Mouse (Mus musculus) liver, embryonic 11.5 days (tissue): Measurements from ENCODE around the gene Znhit6. TPM values are rescaled to one million over a fixed set of nuclear protein-coding genes. Genes with fewer than 3 reads are reported as not detected.
A peak's percentile ranks its signal among the peaks of the same experiment; 100 is the strongest.

Source experiments
- ATAC-seq: fragments of 200-750 bp; cut with Nextera tagmentation; replicated peaks from 2 replicates; pipeline ENCODE4 v1.8.0; 2017; ENCODE audit warnings: moderate number of reproducible peaks, mild to moderate bottlenecking, moderate TSS enrichment, moderate library complexity; ENCODE audit not compliant: low FRiP score
- DNase-seq: peaks from one replicate; pipeline ENCODE4 v3.0.0-alpha.2; 2017; ENCODE audit warnings: low spot score
- H3K27ac ChIP-seq: fragments of 300-500 bp; sonication (generic); 2 replicates; pipeline ENCODE4 v1.5.1; 2014; ENCODE audit warnings: mild to moderate bottlenecking, low read depth, low read length, control low read depth
- H3K27me3 ChIP-seq: fragments of 300-500 bp; sonication (generic); replicated peaks from 2 replicates; pipeline ENCODE4 v1.6.1; 2014; ENCODE audit warnings: low read length, mixed read lengths; ENCODE audit not compliant: control insufficient read depth, insufficient read depth
- H3K36me3 ChIP-seq: fragments of 300-500 bp; sonication (generic); 2 replicates; pipeline ENCODE4 v1.6.1; 2014; ENCODE audit warnings: mild to moderate bottlenecking, low read length, moderate library complexity, mixed read lengths; ENCODE audit not compliant: control insufficient read depth, insufficient read depth
- H3K4me1 ChIP-seq: fragments of 300-500 bp; sonication (generic); replicated peaks from 2 replicates; pipeline ENCODE4 v1.6.1; 2014; ENCODE audit warnings: low read length, mixed read lengths; ENCODE audit not compliant: control insufficient read depth, insufficient read depth
- H3K4me2 ChIP-seq: fragments of 300-500 bp; sonication (generic); 2 replicates; pipeline ENCODE4 v1.6.1; 2014; ENCODE audit warnings: mild to moderate bottlenecking, control low read depth, moderate library complexity
- H3K4me3 ChIP-seq: fragments of 300-500 bp; sonication (generic); 2 replicates; pipeline ENCODE4 v1.5.1; 2014; ENCODE audit warnings: low read depth, low read length, control low read depth
- H3K9ac ChIP-seq: fragments of 300-500 bp; sonication (generic); 2 replicates; pipeline ENCODE4 v1.6.1; 2014; ENCODE audit warnings: low read depth, low read length, control low read depth
- H3K9me3 ChIP-seq: fragments of 300-500 bp; sonication (generic); 2 replicates; pipeline ENCODE4 v1.6.1; 2016; ENCODE audit warnings: low read length, inconsistent platforms, mixed read lengths; ENCODE audit not compliant: control insufficient read depth
- WGBS: fragments of 180-500 bp; shearing (Covaris S2); extraction: QIAGEN DNeasy Blood & Tissue Kit; methylation state at CpG from one replicate; pipeline ENCODE4 v1.1.7; 2014; 5-methylcytosine and 5-hydroxymethylcytosine counted together
- polyA plus RNA-seq: library from polyadenylated mRNA; unstranded; fragments of >200 nt; fragmentation: Nextera tagmentation; extraction: Ambion mirVana; gene quantifications from 2 replicates; pipeline ENCODE4 v1.2.1, GENCODE M21; 2014

Gene Znhit6
- polyA plus RNA-seq, 1 experiment from 2014 or later = 38.5 TPM

DNA sequence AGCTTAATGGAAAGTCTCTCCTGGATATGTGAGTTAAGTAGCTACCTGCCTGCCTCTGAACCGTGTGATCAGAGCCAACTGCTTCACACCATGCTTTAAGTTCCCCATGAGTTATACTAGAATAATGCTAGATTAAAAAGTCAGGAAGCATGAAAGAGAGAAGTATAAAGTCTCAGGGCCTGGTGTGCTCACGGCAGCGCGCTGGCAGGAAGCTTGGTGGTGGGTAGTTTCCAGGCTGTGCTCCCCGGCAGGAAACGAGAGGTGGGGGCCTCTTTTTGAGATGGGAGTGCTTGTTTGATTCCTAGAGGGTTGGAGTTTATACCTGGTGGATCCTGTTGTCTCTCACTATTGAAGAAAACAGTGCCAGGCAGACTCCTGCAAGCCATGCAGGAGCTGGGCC lies 19.3 kb downstream of the Znhit6 start:
- Histone ChIP-seq H3K4me2 (no peak overlapping the region), H3K9me3 (no peaks in the 10 kb centered on the region), H3K9ac (no peak overlapping the region), H3K36me3 (peaks cover 24% of the 10 kb centered on the region), H3K27ac (no peak overlapping the region), H3K4me3 (no peak overlapping the region), H3K27me3 (no peaks in the 10 kb centered on the region), H3K4me1 (no peaks in the 10 kb centered on the region; the same call in 1 of the 2 replicates)
- 87% methylated on average over 6 of the region's 6 CpGs for WGBS
- no peak for ATAC-seq
- DNase-seq = no peak

DNA sequence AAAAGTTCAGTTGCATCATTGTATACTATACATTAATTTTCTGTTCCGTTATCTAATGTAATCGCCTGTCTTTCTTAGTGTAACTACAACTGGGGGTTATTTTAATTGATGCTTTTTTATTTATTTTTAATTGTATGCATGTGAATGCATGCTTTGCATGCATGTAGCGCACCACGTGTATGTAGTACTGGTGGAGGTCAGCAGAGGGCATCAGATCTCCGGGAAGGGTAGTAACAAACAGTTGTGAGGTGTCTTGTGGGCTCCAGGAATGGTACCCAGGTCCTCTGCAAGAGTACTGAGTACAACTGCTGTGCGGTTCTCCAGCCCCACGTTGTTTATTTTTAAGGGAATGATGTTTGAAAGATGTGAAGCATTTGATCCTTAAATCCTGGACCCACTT lies 23.1 kb downstream of the Znhit6 start:
- 93% methylated on average over 7 of the region's 7 CpGs for WGBS
- peaks cover 36% of the 10 kb centered on the region for H3K36me3 ChIP-seq

GRCm38 (mm10) chr3:145600801-145601200 lies 24.8 kb downstream of the Znhit6 start:
- no peak for ATAC-seq
- H3K36me3 ChIP-seq = peaks cover 27% of the 10 kb centered on the region
- DNase-seq = no peak
- H3K9me3 ChIP-seq = no peaks in the 10 kb centered on the region
- H3K9ac ChIP-seq = no peak overlapping the region
- peaks cover 6% of the 10 kb centered on the region; the same call in 1 of the 2 replicates for H3K4me1 ChIP-seq
- whole genome bisulfite sequencing = 69% methylated on average over 6 of the region's 6 CpGs
- no peak overlapping the region for H3K4me2 ChIP-seq
- no peak overlapping the region; the same call in 1 of the 2 replicates for H3K27ac ChIP-seq
- H3K4me3 ChIP-seq = no peak overlapping the region
- no peaks in the 10 kb centered on the region for H3K27me3 ChIP-seq

More for the DNA sequence above, 23.1 kb downstream of the Znhit6 start:
- DNase-seq (no peak), ATAC-seq (no peak)
- H3K4me3 ChIP-seq = no peak overlapping the region
- no peaks in the 10 kb centered on the region for H3K9me3 ChIP-seq
- H3K4me2 ChIP-seq = no peak overlapping the region
- H3K9ac ChIP-seq = no peak overlapping the region
- no peaks in the 10 kb centered on the region for H3K27me3 ChIP-seq
- H3K4me1 ChIP-seq = peaks cover 6% of the 10 kb centered on the region; the same call in 1 of the 2 replicates
- no peak overlapping the region for H3K27ac ChIP-seq

DNA sequence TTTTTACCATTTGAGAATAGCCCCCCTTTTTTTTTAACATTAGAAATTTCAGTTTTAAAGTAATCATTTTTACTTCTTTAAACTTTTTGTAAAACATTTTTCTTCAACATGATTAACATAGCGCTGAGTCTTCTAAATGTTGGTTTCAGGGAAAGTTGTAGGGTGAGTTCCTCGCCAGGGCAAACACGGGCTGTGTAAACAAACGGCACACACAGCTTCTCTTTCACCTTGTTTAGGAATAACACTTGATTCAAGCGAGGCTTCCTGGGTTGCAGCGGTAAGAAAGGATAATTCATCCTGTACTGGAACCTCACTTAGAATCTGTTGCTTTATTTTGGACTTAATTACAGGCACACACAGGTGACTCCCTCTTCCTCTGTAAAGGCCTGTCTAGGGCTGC lies 25.3 kb downstream of the Znhit6 start:
- 71% methylated on average over 6 of the region's 6 CpGs for WGBS
- no peak overlapping the region for H3K4me3 ChIP-seq
- H3K4me2 ChIP-seq = no peak overlapping the region
- no peak overlapping the region for H3K27ac ChIP-seq
- no peak for DNase-seq
- no peak overlapping the region for H3K9ac ChIP-seq
- H3K4me1 ChIP-seq = peaks cover 6% of the 10 kb centered on the region; the same call in 1 of the 2 replicates
- no peaks in the 10 kb centered on the region for H3K9me3 ChIP-seq
- H3K36me3 ChIP-seq = peaks cover 28% of the 10 kb centered on the region
- 0 out of 2 replicates have a peak, but pooled peaks have one; percentile 24 for ATAC-seq
- H3K27me3 ChIP-seq = no peaks in the 10 kb centered on the region

DNA sequence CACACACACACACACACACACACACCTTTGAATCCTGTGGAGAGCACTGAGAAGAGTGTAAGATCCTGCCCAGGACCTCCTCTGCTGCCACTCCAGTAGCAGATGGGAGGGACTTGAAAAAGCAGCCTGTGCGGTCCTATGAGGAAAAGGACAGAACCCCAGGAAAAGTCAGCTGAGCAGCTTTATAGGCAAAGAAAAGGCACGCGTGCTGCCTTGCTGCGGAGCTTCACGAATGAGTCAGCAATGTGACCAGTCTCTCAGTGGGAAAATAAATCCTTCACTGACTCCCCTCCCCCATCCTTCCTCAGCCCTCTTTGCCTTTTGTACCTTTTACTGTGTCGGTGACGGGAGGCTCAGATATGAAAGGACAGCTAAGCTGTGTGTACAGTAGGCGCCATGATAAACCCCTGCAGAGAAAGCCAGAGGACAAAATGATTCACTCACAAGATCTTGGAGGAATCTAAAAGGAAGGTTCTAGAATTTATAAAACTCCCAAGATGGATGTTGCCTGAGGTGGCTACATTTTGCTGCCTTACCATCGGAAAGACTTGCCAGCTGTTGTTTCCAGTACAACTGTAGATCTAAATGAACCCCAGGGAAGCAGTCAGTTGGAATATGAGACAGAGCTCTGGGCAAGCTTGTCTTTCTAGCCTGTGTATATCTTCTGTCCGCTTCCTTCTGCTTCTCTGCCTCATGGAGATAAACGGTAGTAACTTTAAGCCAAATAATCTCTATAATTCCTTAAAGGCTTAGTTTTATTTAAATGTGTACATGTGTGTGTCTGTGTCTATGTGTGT lies 26.6 kb downstream of the Znhit6 start:
- Histone ChIP-seq H3K27me3 (no peaks in the 10 kb centered on the region), H3K4me1 (peaks cover 6% of the 10 kb centered on the region; the same call in 1 of the 2 replicates), H3K9me3 (no peaks in the 10 kb centered on the region), H3K27ac (no peak overlapping the region), H3K36me3 (peaks cover 33% of the 10 kb centered on the region), H3K4me2 (no peak overlapping the region), H3K4me3 (no peak overlapping the region), H3K9ac (no peak overlapping the region)
- no peak for DNase-seq
- no peak for ATAC-seq
- WGBS = 71% methylated on average over 11 of the region's 11 CpGs

GRCm38 (mm10) chr3:145605437-145606123 lies 29.6 kb downstream of the Znhit6 start:
- Histone ChIP-seq H3K4me1 (peaks cover 6% of the 10 kb centered on the region; the same call in 1 of the 2 replicates), H3K36me3 (peaks cover 22% of the 10 kb centered on the region; the same call in 1 of the 2 replicates), H3K4me3 (no peak overlapping the region), H3K4me2 (no peak overlapping the region), H3K9me3 (no peaks in the 10 kb centered on the region), H3K27ac (no peak overlapping the region), H3K9ac (no peak overlapping the region), H3K27me3 (no peaks in the 10 kb centered on the region)
- no peak for DNase-seq
- 88% methylated on average over 5 of the region's 5 CpGs for WGBS
- ATAC-seq = no peak

DNA sequence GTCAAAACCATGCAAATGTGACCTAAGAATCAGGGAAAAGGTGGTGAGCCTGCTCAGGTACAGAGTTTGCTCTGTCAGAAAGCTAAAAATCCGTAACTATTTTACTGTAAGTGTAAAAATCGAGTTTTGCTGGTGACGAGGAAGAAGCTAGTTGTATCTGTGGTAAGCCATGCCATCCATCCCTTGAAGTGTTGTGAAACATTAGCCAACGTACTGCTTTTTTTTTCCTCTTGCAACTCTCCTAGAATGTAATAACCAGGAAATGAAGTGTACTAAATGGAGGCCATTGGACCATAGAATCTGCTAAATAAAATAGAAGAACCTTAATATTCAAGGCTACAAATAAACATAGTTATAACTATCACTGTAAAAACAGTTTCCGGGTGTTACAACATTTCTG lies 32.3 kb downstream of the Znhit6 start:
- H3K4me1 ChIP-seq = no peaks in the 10 kb centered on the region
- no peaks in the 10 kb centered on the region for H3K27me3 ChIP-seq
- H3K36me3 ChIP-seq = peaks cover 11% of the 10 kb centered on the region; the same call in 1 of the 2 replicates
- no peaks in the 10 kb centered on the region for H3K9me3 ChIP-seq
- H3K9ac ChIP-seq = no peak overlapping the region
- no peak overlapping the region for H3K4me3 ChIP-seq
- no peak overlapping the region for H3K27ac ChIP-seq
- DNase-seq = no peak
- no peak for ATAC-seq
- 85% methylated on average over 5 of the region's 5 CpGs for WGBS
- no peak overlapping the region for H3K4me2 ChIP-seq

DNA sequence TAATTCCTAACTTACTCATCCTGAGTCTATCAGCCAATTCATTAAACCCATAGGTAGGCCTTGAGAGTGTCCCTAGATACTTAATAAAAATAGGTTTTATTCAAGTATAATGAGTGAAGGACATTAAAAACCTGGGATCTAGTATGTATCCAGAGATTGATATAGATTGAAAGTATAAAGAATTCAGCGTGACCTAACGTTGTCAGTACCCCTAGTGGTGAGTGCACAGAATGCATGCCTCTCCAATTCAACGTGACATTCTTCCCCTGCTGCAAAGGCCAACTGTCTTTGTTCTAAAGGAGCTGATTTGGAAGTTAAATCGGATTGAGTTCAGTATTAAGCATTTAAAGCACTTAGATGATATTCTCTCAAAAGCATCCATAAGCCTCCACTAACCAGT lies 36.7 kb downstream of the Znhit6 start:
- no peak for DNase-seq

More for the DNA sequence above, 36.7 kb downstream of the Znhit6 start:
- whole genome bisulfite sequencing = 30% methylated on average over 4 of the region's 4 CpGs
- no peak overlapping the region for H3K27ac ChIP-seq
- ATAC-seq = no peak
- H3K4me2 ChIP-seq = no peak overlapping the region
- no peak overlapping the region for H3K9ac ChIP-seq
- peaks cover 6% of the 10 kb centered on the region for H3K4me1 ChIP-seq
- no peaks in the 10 kb centered on the region; the same call in 1 of the 2 replicates for H3K27me3 ChIP-seq
- H3K9me3 ChIP-seq = no peaks in the 10 kb centered on the region
- no peaks in the 10 kb centered on the region for H3K36me3 ChIP-seq
- no peak overlapping the region for H3K4me3 ChIP-seq
